Mouse (Mus musculus) liver, adult 2 months (tissue): Measurements from ENCODE around the gene Stx16. TPM values are rescaled to one million over a fixed set of nuclear protein-coding genes. Genes with fewer than 3 reads are reported as not detected.

Source experiments
- DNase-seq: peaks from one replicate; pipeline ENCODE4 v3.0.0-alpha.2; 2011; ENCODE audit warnings: low read depth, low spot score; ENCODE audit errors: extremely low read depth
- H3K27ac ChIP-seq: fragments of 200-500 bp; replicated peaks from 2 replicates; pipeline ENCODE4 v1.5.1; 2012; ENCODE audit warnings: low read depth, mild to moderate bottlenecking, control low read depth, inconsistent platforms, low read length; ENCODE audit not compliant: insufficient read depth
- H3K27me3 ChIP-seq: fragments of 200-500 bp; 2 replicates; pipeline ENCODE4 v1.6.1; 2012; ENCODE audit warnings: mild to moderate bottlenecking, moderate library complexity, low read length, inconsistent platforms; ENCODE audit not compliant: control insufficient read depth, insufficient read depth
- H3K36me3 ChIP-seq: fragments of 200-500 bp; 2 replicates; pipeline ENCODE4 v1.6.1; 2012; ENCODE audit warnings: low read length, inconsistent platforms; ENCODE audit not compliant: control insufficient read depth, insufficient read depth
- H3K4me1 ChIP-seq: fragments of 200-500 bp; 2 replicates; pipeline ENCODE4 v1.6.1; 2011; ENCODE audit warnings: low read length; ENCODE audit not compliant: control insufficient read depth, insufficient read depth
- H3K4me3 ChIP-seq: fragments of 200-500 bp; 2 replicates; pipeline ENCODE4 v1.5.1; 2011; ENCODE audit warnings: low read depth, mild to moderate bottlenecking, control low read depth, low read length, moderate library complexity; ENCODE audit not compliant: insufficient read depth
- H3K79me2 ChIP-seq: fragments of 200-500 bp; 2 replicates; pipeline ENCODE4 v1.6.1; 2012; ENCODE audit warnings: inconsistent platforms, mild to moderate bottlenecking, low read length, moderate library complexity; ENCODE audit not compliant: control insufficient read depth, insufficient read depth
- H3K9ac ChIP-seq: fragments of 200-500 bp; 2 replicates; pipeline ENCODE4 v1.6.1; 2012; ENCODE audit warnings: low read depth, mild to moderate bottlenecking, control low read depth, inconsistent platforms, low read length
- CTCF ChIP-seq: fragments of 200-500 bp; IDR thresholded peaks from 2 replicates; pipeline ENCODE4 v1.5.1; 2011; ENCODE audit warnings: low read depth, low read length, control low read depth
- POLR2A ChIP-seq: fragments of 200-500 bp; IDR thresholded peaks from 2 replicates; pipeline ENCODE4 v1.6.1; 2011; ENCODE audit warnings: low read length, control low read depth; ENCODE audit not compliant: insufficient read depth; ENCODE audit errors: extremely low read depth
- WGBS: fragments of 180-500 bp; shearing (Covaris S2); methylation state at CpG from one replicate; pipeline ENCODE4 v1.1.7; 2018; 5-methylcytosine and 5-hydroxymethylcytosine counted together
- polyA plus RNA-seq: library from polyadenylated mRNA; depleted of rRNA; stranded (reverse); fragments of >200 nt; gene quantifications from 2 replicates; pipeline ENCODE4 v1.2.3, GENCODE M21; 2012
- total RNA-seq: library from RNA; depleted of rRNA; stranded (reverse); fragments of >200 nt; gene quantifications from 2 replicates; pipeline ENCODE4 v1.2.3, GENCODE M21; 2014

Stx16 gene
- total and polyA plus RNA-seq, 2 experiments, result 10.5 to 14.6 TPM

- peaks cover 2% of the 10 kb centered on the region; the same call in 1 of the 2 replicates for H3K36me3 ChIP-seq
- H3K4me1 ChIP-seq, result peaks cover 2% of the 10 kb centered on the region; the same call in 1 of the 2 replicates
- WGBS, result 1% methylated on average over 89 of the region's 90 CpGs
- no peaks in the 10 kb centered on the region for H3K27me3 ChIP-seq
- H3K27ac ChIP-seq, result peak within 1 kb of the TSS; percentile 78
- H3K79me2 ChIP-seq, result peaks cover 3% of the 10 kb centered on the region; the same call in 1 of the 2 replicates
- peak within 1 kb of the TSS; percentile 85 for H3K9ac ChIP-seq
- H3K4me3 ChIP-seq, result peak within 1 kb of the TSS; percentile 96
- DNase-seq, result peak; percentile 55
- TF ChIP-seq POLR2A (0 out of 2 replicates have a peak, but pooled peaks have one; percentile 13), CTCF (peak; percentile 39)
Observed at GRCm38 (mm10) chr2:174109991-174110782, 34.1 kb downstream of the Stx16 start, which contains the start of gene Npepl1. Gene Npepl1, plus strand, starts transcription at chr2:174110349.

- Histone ChIP-seq H3K9ac (peak overlapping the region; percentile 85), H3K27ac (peak overlapping the region; percentile 78), H3K36me3 (peaks cover 2% of the 10 kb centered on the region; the same call in 1 of the 2 replicates), H3K79me2 (peaks cover 3% of the 10 kb centered on the region; the same call in 1 of the 2 replicates), H3K4me1 (peaks cover 2% of the 10 kb centered on the region; the same call in 1 of the 2 replicates), H3K4me3 (peak overlapping the region; percentile 96), H3K27me3 (no peaks in the 10 kb centered on the region)
- no peak for TF ChIP-seq CTCF
- TF ChIP-seq POLR2A, result no peak
- DNase-seq, result peak; percentile 45
- WGBS, result 41% methylated on average over 33 of the region's 33 CpGs
Observed at GRCm38 (mm10) chr2:174110783-174111549, 34.9 kb downstream of the Stx16 start.

- H3K36me3 ChIP-seq, result peaks cover 8% of the 10 kb centered on the region; the same call in 1 of the 2 replicates
- H3K27me3 ChIP-seq, result no peaks in the 10 kb centered on the region
- TF ChIP-seq CTCF (no peak), POLR2A (no peak)
- no peak overlapping the region for H3K27ac ChIP-seq
- no peak for DNase-seq
- H3K4me1 ChIP-seq, result peaks cover 2% of the 10 kb centered on the region; the same call in 1 of the 2 replicates
- no peak overlapping the region for H3K4me3 ChIP-seq
- peaks cover 3% of the 10 kb centered on the region; the same call in 1 of the 2 replicates for H3K79me2 ChIP-seq
- H3K9ac ChIP-seq, result no peak overlapping the region
- WGBS, result 96% methylated on average over 18 of the region's 18 CpGs
Observed at GRCm38 (mm10) chr2:174112931-174113330, 36.8 kb downstream of the Stx16 start.

GRCm38 (mm10) chr2:174114148-174114864 lies 38.2 kb downstream of the Stx16 start:
- Histone ChIP-seq H3K36me3 (peaks cover 15% of the 10 kb centered on the region; the same call in 1 of the 2 replicates), H3K27ac (no peak overlapping the region), H3K79me2 (peaks cover 3% of the 10 kb centered on the region; the same call in 1 of the 2 replicates), H3K27me3 (no peaks in the 10 kb centered on the region), H3K4me3 (no peak overlapping the region), H3K4me1 (peaks cover 2% of the 10 kb centered on the region; the same call in 1 of the 2 replicates), H3K9ac (no peak overlapping the region)
- 88% methylated on average over 12 of the region's 12 CpGs for WGBS
- DNase-seq, result no peak
- TF ChIP-seq POLR2A (no peak), CTCF (no peak)

- no peak for TF ChIP-seq CTCF
- TF ChIP-seq POLR2A, result no peak
- Histone ChIP-seq H3K27me3 (no peaks in the 10 kb centered on the region), H3K27ac (no peak overlapping the region), H3K4me1 (peaks cover under 1% of the 10 kb centered on the region; the same call in 1 of the 2 replicates), H3K79me2 (peaks cover 3% of the 10 kb centered on the region; the same call in 1 of the 2 replicates), H3K4me3 (no peak overlapping the region), H3K9ac (no peak overlapping the region), H3K36me3 (peaks cover 24% of the 10 kb centered on the region; the same call in 1 of the 2 replicates)
- DNase-seq, result no peak
- 93% methylated on average over 16 of the region's 16 CpGs for WGBS
Observed at GRCm38 (mm10) chr2:174116929-174117328, 40.8 kb downstream of the Stx16 start.
